Mouse (Mus musculus): ENCODE measurements around the gene Btg4. TPM values are rescaled to one million over a fixed set of nuclear protein-coding genes. Genes with fewer than 3 reads are reported as not detected.

Gene Btg4
- not detected in 2 replicates for polyA plus RNA-seq (2014; fragmentation: Nextera tagmentation; extraction: Ambion mirVana)

- H3K9ac ChIP-seq (ENCODE audit: low read length), result no peak within 1 kb of the TSS
- no peaks in the 10 kb centered on the region for H3K4me1 ChIP-seq (ENCODE audit: control insufficient read depth, insufficient read depth, low read length)
- H3K27me3 ChIP-seq (ENCODE audit: control insufficient read depth, insufficient read depth, low read length), result no peaks in the 10 kb centered on the region
- H3K4me3 ChIP-seq (ENCODE audit: low read depth, low read length), result no peak within 1 kb of the TSS
- ATAC-seq (ENCODE audit: insufficient number of reproducible peaks, low FRiP score, low TSS enrichment, low read depth), result no peak
- WGBS, result 85% methylated on average over 2 of the region's 2 CpGs
- H3K4me2 ChIP-seq (ENCODE audit: low read depth, severe bottlenecking), result no peak within 1 kb of the TSS
- H3K36me3 ChIP-seq (ENCODE audit: control insufficient read depth, insufficient read depth, low read length), result no peaks in the 10 kb centered on the region
- H3K27ac ChIP-seq (replicated peaks; ENCODE audit: low read depth, low read length), result no peak within 1 kb of the TSS
- DNase-seq (ENCODE audit: low spot score), result no peak
- H3K9me3 ChIP-seq (ENCODE audit: control insufficient read depth, low read length), result no peaks in the 10 kb centered on the region
Observed at GRCm38 (mm10) chr9:51060601-51061000, at the start of gene Btg4. Gene Btg4 (plus strand): TSS chr9:51060901.

- no peak for ATAC-seq (ENCODE audit: insufficient number of reproducible peaks, low FRiP score, low TSS enrichment, low read depth)
- WGBS, result 83% methylated on average over 1 of the region's 1 CpGs
Observed at GRCm38 (mm10) chr9:51013644-51014043, 47.1 kb upstream of the Btg4 start.

GRCm38 (mm10) chr9:51015732-51016131 lies 45.0 kb upstream of the Btg4 start:
- no peak overlapping the region for H3K4me2 ChIP-seq (ENCODE audit: low read depth, severe bottlenecking)
- ATAC-seq (ENCODE audit: insufficient number of reproducible peaks, low FRiP score, low TSS enrichment, low read depth) (no peak), DNase-seq (ENCODE audit: low spot score) (no peak)
- no peaks in the 10 kb centered on the region for H3K27me3 ChIP-seq (ENCODE audit: control insufficient read depth, insufficient read depth, low read length)
- no peak overlapping the region for H3K27ac ChIP-seq (replicated peaks; ENCODE audit: low read depth, low read length)
- no peaks in the 10 kb centered on the region for H3K9me3 ChIP-seq (ENCODE audit: control insufficient read depth, low read length)
- no peak overlapping the region for H3K9ac ChIP-seq (ENCODE audit: low read length)
- WGBS, result 42% methylated on average over 4 of the region's 4 CpGs
- no peaks in the 10 kb centered on the region for H3K4me1 ChIP-seq (ENCODE audit: control insufficient read depth, insufficient read depth, low read length)
- no peak overlapping the region for H3K4me3 ChIP-seq (ENCODE audit: low read depth, low read length)
- no peaks in the 10 kb centered on the region for H3K36me3 ChIP-seq (ENCODE audit: control insufficient read depth, insufficient read depth, low read length)

More at GRCm38 (mm10) chr9:51013644-51014043, 47.1 kb upstream of the Btg4 start:
- H3K27me3 ChIP-seq (ENCODE audit: control insufficient read depth, insufficient read depth, low read length), result no peaks in the 10 kb centered on the region
- DNase-seq (ENCODE audit: low spot score), result no peak
- no peaks in the 10 kb centered on the region for H3K36me3 ChIP-seq (ENCODE audit: control insufficient read depth, insufficient read depth, low read length)
- no peak overlapping the region for H3K9ac ChIP-seq (ENCODE audit: low read length)
- H3K4me1 ChIP-seq (ENCODE audit: control insufficient read depth, insufficient read depth, low read length), result no peaks in the 10 kb centered on the region
- H3K27ac ChIP-seq (replicated peaks; ENCODE audit: low read depth, low read length), result no peak overlapping the region
- H3K4me2 ChIP-seq (ENCODE audit: low read depth, severe bottlenecking), result no peak overlapping the region
- no peak overlapping the region for H3K4me3 ChIP-seq (ENCODE audit: low read depth, low read length)
- H3K9me3 ChIP-seq (ENCODE audit: control insufficient read depth, low read length), result no peaks in the 10 kb centered on the region

GRCm38 (mm10) chr9:51019670-51020069 lies 41.0 kb upstream of the Btg4 start:
- Histone ChIP-seq H3K4me3 (ENCODE audit: low read depth, low read length) (no peak overlapping the region), H3K27ac (replicated peaks; ENCODE audit: low read depth, low read length) (no peak overlapping the region), H3K36me3 (ENCODE audit: control insufficient read depth, insufficient read depth, low read length) (no peaks in the 10 kb centered on the region), H3K4me1 (ENCODE audit: control insufficient read depth, insufficient read depth, low read length) (no peaks in the 10 kb centered on the region), H3K9ac (ENCODE audit: low read length) (no peak overlapping the region), H3K9me3 (ENCODE audit: control insufficient read depth, low read length) (no peaks in the 10 kb centered on the region), H3K27me3 (ENCODE audit: control insufficient read depth, insufficient read depth, low read length) (no peaks in the 10 kb centered on the region), H3K4me2 (ENCODE audit: low read depth, severe bottlenecking) (no peak overlapping the region)
- no peak for DNase-seq (ENCODE audit: low spot score)
- ATAC-seq (ENCODE audit: insufficient number of reproducible peaks, low FRiP score, low TSS enrichment, low read depth), result no peak
- WGBS, result 76% methylated on average over 7 of the region's 7 CpGs

GRCm38 (mm10) chr9:51020351-51020750 lies 40.4 kb upstream of the Btg4 start:
- WGBS, result 74% methylated on average over 3 of the region's 3 CpGs
- H3K4me3 ChIP-seq (ENCODE audit: low read depth, low read length), result no peak overlapping the region
- H3K36me3 ChIP-seq (ENCODE audit: control insufficient read depth, insufficient read depth, low read length), result no peaks in the 10 kb centered on the region
- no peak for ATAC-seq (ENCODE audit: insufficient number of reproducible peaks, low FRiP score, low TSS enrichment, low read depth)
- H3K4me1 ChIP-seq (ENCODE audit: control insufficient read depth, insufficient read depth, low read length), result no peaks in the 10 kb centered on the region
- H3K4me2 ChIP-seq (ENCODE audit: low read depth, severe bottlenecking), result no peak overlapping the region
- no peaks in the 10 kb centered on the region for H3K27me3 ChIP-seq (ENCODE audit: control insufficient read depth, insufficient read depth, low read length)
- no peaks in the 10 kb centered on the region for H3K9me3 ChIP-seq (ENCODE audit: control insufficient read depth, low read length)
- no peak for DNase-seq (ENCODE audit: low spot score)
- no peak overlapping the region for H3K27ac ChIP-seq (replicated peaks; ENCODE audit: low read depth, low read length)
- no peak overlapping the region for H3K9ac ChIP-seq (ENCODE audit: low read length)

- H3K36me3 ChIP-seq (ENCODE audit: control insufficient read depth, insufficient read depth, low read length), result no peaks in the 10 kb centered on the region
- no peak for DNase-seq (ENCODE audit: low spot score)
- ATAC-seq (ENCODE audit: insufficient number of reproducible peaks, low FRiP score, low TSS enrichment, low read depth), result no peak
- H3K4me1 ChIP-seq (ENCODE audit: control insufficient read depth, insufficient read depth, low read length), result no peaks in the 10 kb centered on the region
- no peaks in the 10 kb centered on the region for H3K9me3 ChIP-seq (ENCODE audit: control insufficient read depth, low read length)
- no peaks in the 10 kb centered on the region for H3K27me3 ChIP-seq (ENCODE audit: control insufficient read depth, insufficient read depth, low read length)
- no peak overlapping the region for H3K4me2 ChIP-seq (ENCODE audit: low read depth, severe bottlenecking)
- 82% methylated on average over 4 of the region's 4 CpGs for WGBS
- no peak overlapping the region for H3K27ac ChIP-seq (replicated peaks; ENCODE audit: low read depth, low read length)
- H3K4me3 ChIP-seq (ENCODE audit: low read depth, low read length), result no peak overlapping the region
- no peak overlapping the region for H3K9ac ChIP-seq (ENCODE audit: low read length)
Observed at GRCm38 (mm10) chr9:51021123-51021795, 39.4 kb upstream of the Btg4 start.

- ATAC-seq (ENCODE audit: insufficient number of reproducible peaks, low FRiP score, low TSS enrichment, low read depth) (no peak), DNase-seq (ENCODE audit: low spot score) (no peak)
- Histone ChIP-seq H3K4me3 (ENCODE audit: low read depth, low read length) (no peak overlapping the region), H3K4me2 (ENCODE audit: low read depth, severe bottlenecking) (no peak overlapping the region), H3K4me1 (ENCODE audit: control insufficient read depth, insufficient read depth, low read length) (no peaks in the 10 kb centered on the region), H3K9ac (ENCODE audit: low read length) (no peak overlapping the region), H3K27ac (replicated peaks; ENCODE audit: low read depth, low read length) (no peak overlapping the region), H3K27me3 (ENCODE audit: control insufficient read depth, insufficient read depth, low read length) (no peaks in the 10 kb centered on the region), H3K36me3 (ENCODE audit: control insufficient read depth, insufficient read depth, low read length) (no peaks in the 10 kb centered on the region), H3K9me3 (ENCODE audit: control insufficient read depth, low read length) (no peaks in the 10 kb centered on the region)
- WGBS, result 86% methylated on average over 1 of the region's 1 CpGs
Observed at GRCm38 (mm10) chr9:51026952-51027351, 33.7 kb upstream of the Btg4 start.

- Histone ChIP-seq H3K9me3 (ENCODE audit: control insufficient read depth, low read length) (no peaks in the 10 kb centered on the region), H3K27ac (replicated peaks; ENCODE audit: low read depth, low read length) (no peak overlapping the region), H3K4me1 (ENCODE audit: control insufficient read depth, insufficient read depth, low read length) (no peaks in the 10 kb centered on the region), H3K9ac (ENCODE audit: low read length) (no peak overlapping the region), H3K36me3 (ENCODE audit: control insufficient read depth, insufficient read depth, low read length) (no peaks in the 10 kb centered on the region), H3K27me3 (ENCODE audit: control insufficient read depth, insufficient read depth, low read length) (no peaks in the 10 kb centered on the region), H3K4me2 (ENCODE audit: low read depth, severe bottlenecking) (no peak overlapping the region), H3K4me3 (ENCODE audit: low read depth, low read length) (no peak overlapping the region)
- ATAC-seq (ENCODE audit: insufficient number of reproducible peaks, low FRiP score, low TSS enrichment, low read depth), result no peak
- WGBS, result 40% methylated on average over 1 of the region's 1 CpGs
- no peak for DNase-seq (ENCODE audit: low spot score)
Observed at GRCm38 (mm10) chr9:51030147-51030546, 30.6 kb upstream of the Btg4 start.

- Histone ChIP-seq H3K4me3 (ENCODE audit: low read depth, low read length) (no peak overlapping the region), H3K4me2 (ENCODE audit: low read depth, severe bottlenecking) (no peak overlapping the region), H3K36me3 (ENCODE audit: control insufficient read depth, insufficient read depth, low read length) (no peaks in the 10 kb centered on the region), H3K9ac (ENCODE audit: low read length) (no peak overlapping the region), H3K4me1 (ENCODE audit: control insufficient read depth, insufficient read depth, low read length) (no peaks in the 10 kb centered on the region), H3K9me3 (ENCODE audit: control insufficient read depth, low read length) (no peaks in the 10 kb centered on the region), H3K27ac (replicated peaks; ENCODE audit: low read depth, low read length) (no peak overlapping the region), H3K27me3 (ENCODE audit: control insufficient read depth, insufficient read depth, low read length) (no peaks in the 10 kb centered on the region)
- 66% methylated on average over 6 of the region's 6 CpGs for WGBS
- ATAC-seq (ENCODE audit: insufficient number of reproducible peaks, low FRiP score, low TSS enrichment, low read depth) (no peak), DNase-seq (ENCODE audit: low spot score) (no peak)
Observed at GRCm38 (mm10) chr9:51031603-51032002, 29.1 kb upstream of the Btg4 start.
